Mouse (Mus musculus): ENCODE data around the gene Gstp2.
A peak's percentile ranks its signal among the peaks of the same experiment; 100 is the strongest.

DNA sequence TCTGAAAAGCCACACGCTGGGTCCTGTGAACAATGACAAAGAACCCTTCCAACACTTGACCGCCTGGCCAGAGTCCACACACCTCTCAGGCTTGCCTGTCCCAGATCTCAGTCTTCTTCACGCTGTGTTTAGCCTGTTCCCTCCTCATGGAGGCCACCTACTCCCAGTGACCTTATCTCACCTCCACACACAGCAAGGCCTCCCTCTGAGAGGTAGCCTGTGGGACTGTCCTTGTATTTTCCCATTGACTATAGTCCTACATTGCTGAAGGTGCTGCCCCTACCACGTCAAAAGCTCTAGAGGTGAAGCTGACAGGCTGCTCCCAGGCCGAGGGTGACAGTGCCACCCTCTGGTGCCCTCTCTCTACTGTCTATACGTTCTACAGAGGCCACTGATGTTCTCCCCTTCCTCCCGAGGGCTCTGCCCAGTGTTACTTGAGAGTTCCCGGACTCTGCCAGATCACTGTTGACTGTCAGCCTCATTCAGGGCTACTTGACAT lies 34.7 kb upstream of the Gstp2 start:
- TF ChIP-seq CTCF (IDR thresholded peaks at IDR 0.05): peak; percentile 55
- no peak for TF ChIP-seq EP300 (IDR thresholded peaks at IDR 0.05)
